Mouse (Mus musculus): ENCODE measurements around the gene Foxd2.

- TF ChIP-seq CTCF (IDR thresholded peaks at IDR 0.05; ENCODE audit: extremely low read depth, insufficient read length, insufficient replicate concordance, low read depth, low read length) (no peak), POLR2A (IDR thresholded peaks at IDR 0.05; ENCODE audit: low read depth, low read length) (no peak)
These were observed 7.4 kb upstream of the Foxd2 start for GRCm38 (mm10) chr4:114916056-114916455.

All from small intestine, adult 2 months (tissue).